Mouse (Mus musculus): ENCODE results near the gene Psrc1. TPM values are rescaled to one million over a fixed set of nuclear protein-coding genes. Genes with fewer than 3 reads are reported as not detected.

Gene Psrc1
- polyA plus RNA-seq (2015; fragmentation: Nextera tagmentation; extraction: Ambion mirVana), result 79.8 and 81.5 TPM in 2 replicates

DNA sequence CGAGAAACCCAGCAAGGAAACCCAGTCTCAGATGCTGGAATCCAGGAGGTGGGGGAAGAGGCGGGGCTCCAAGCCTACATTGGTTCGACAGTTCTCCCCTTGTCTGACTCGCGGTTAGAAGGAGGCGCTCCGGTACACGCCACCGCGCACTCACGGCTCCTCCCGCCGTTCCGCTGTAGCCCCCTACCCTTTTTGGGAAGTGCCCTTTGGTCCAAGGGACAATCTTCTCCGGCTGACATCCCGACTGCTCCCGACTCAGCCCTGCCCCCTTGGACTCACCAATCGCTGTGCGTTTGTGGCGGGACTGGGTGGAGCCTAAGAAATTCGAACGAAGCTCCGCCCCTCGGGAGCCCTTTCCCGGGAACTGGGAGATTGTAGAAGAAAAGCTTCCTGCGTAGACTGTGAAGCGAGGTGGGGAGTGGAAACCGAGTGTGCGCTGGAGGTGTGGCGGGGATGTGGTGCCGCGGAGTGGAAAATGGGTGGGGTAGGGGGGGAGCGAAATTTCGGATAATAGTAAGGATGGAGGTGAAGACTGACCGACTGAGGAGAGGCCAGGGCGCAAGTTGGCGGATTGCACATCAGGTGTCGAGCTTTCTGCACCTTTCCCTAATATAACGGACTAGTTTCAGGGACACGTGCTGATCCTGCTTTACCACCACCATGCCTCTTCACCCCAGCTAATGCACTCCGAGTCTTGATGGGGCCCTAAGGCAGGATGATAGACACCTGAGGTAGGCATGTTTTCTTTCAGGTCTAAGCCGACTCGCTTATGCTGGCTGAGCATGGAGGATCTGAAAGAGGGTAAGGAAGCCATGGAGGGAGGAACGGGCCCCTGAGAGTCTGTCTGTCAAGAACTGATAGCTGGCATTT is at the start of gene Psrc1:
TSS of gene Psrc1 (plus strand) at position 355 of the 870 bp plus-strand sequence.
- under 1% methylated on average over 44 of the region's 44 CpGs for WGBS
- Histone ChIP-seq H3K4me3 (peak within 1 kb of the TSS; percentile 75), H3K36me3 (peaks cover 17% of the 10 kb centered on the region), H3K27ac (peak within 1 kb of the TSS; percentile 77), H3K4me2 (peak within 1 kb of the TSS; percentile 75), H3K4me1 (peaks cover 56% of the 10 kb centered on the region), H3K27me3 (no peaks in the 10 kb centered on the region), H3K9me3 (no peaks in the 10 kb centered on the region), H3K9ac (peak within 1 kb of the TSS; percentile 45)
- peak; percentile 92 for ATAC-seq (ENCODE audit: borderline replicate concordance, extremely low read depth, low FRiP score, low TSS enrichment)

DNA sequence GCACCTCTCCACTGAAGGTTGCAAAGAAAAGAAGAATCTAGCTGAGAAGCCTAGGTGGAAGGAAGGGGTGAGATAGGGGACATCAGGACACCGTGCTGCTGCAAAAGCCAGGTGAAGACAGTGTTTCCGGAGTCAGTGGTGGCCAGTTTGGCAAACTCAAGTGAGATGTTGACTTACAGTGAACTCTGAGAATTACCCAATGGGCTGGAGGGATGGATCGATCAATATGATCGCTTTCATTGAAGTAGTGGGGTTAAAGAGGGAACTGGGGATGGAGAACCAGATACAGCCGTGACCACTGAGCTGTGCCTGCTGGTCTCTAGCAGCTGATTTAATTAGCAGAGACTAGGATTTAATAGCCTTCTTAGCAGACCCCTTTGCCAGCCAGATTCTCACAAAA is 46.8 kb upstream of the Psrc1 start:
- no peak for ATAC-seq (ENCODE audit: borderline replicate concordance, extremely low read depth, low FRiP score, low TSS enrichment)
- H3K4me1 ChIP-seq, result peaks cover 10% of the 10 kb centered on the region
- no peak overlapping the region for H3K4me2 ChIP-seq
- H3K4me3 ChIP-seq, result no peak overlapping the region
- no peak overlapping the region for H3K9ac ChIP-seq
- H3K27ac ChIP-seq, result no peak overlapping the region
- no peaks in the 10 kb centered on the region for H3K9me3 ChIP-seq
- peaks cover 69% of the 10 kb centered on the region for H3K36me3 ChIP-seq
- no peaks in the 10 kb centered on the region for H3K27me3 ChIP-seq
- WGBS, result 93% methylated on average over 5 of the region's 5 CpGs

DNA sequence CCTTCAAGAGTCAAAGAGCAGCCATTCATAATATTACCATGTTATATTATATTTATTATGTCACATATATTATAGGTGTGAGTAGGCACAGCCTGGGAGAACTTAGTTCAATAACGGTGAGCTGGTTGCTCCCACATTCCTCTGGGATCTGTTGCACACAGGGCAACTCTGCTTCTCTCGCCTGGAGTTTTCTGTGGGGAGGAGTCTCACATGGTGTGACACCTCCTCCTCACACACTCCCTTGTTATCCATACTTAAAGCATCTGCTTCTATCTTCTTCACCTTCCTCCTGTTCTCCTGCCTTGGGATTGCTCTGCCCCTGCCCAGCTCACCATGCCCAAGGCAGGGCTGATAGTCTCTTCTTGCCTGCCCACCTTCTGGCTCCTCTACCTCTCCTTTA is 42.6 kb upstream of the Psrc1 start:
- Histone ChIP-seq H3K4me3 (no peak overlapping the region), H3K27me3 (no peaks in the 10 kb centered on the region), H3K9ac (no peak overlapping the region), H3K9me3 (no peaks in the 10 kb centered on the region), H3K27ac (peak overlapping the region; percentile 41), H3K4me2 (no peak overlapping the region), H3K4me1 (peaks cover 11% of the 10 kb centered on the region), H3K36me3 (peaks cover 73% of the 10 kb centered on the region)
- WGBS, result 81% methylated on average over 2 of the region's 2 CpGs
- no peak for ATAC-seq (ENCODE audit: borderline replicate concordance, extremely low read depth, low FRiP score, low TSS enrichment)

DNA sequence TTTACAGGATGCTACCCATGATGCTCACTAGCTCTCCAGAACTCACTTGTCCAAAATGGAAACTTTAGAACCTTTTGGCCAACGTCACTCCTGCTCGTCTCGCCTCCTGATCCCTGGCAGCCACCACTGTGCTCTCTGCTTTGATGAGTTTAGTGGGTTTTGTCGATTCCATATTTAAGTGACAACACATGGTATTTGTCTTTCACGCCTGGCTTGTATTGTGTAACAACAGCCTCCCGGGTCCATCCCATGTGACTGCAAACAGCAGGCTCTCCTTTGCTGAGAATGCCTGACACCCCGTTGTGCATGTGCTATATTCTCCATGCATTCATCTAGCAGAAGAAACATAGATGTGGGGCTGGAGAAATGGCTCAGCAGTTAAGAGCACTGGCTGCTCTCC is 41.5 kb upstream of the Psrc1 start:
- Histone ChIP-seq H3K27me3 (no peaks in the 10 kb centered on the region), H3K9me3 (no peaks in the 10 kb centered on the region), H3K4me3 (no peak overlapping the region), H3K9ac (no peak overlapping the region), H3K36me3 (peaks cover 78% of the 10 kb centered on the region), H3K27ac (peak overlapping the region; percentile 60), H3K4me2 (no peak overlapping the region), H3K4me1 (peaks cover 11% of the 10 kb centered on the region)
- 48% methylated on average over 7 of the region's 7 CpGs for WGBS
- peak; percentile 92 for ATAC-seq (ENCODE audit: borderline replicate concordance, extremely low read depth, low FRiP score, low TSS enrichment)

DNA sequence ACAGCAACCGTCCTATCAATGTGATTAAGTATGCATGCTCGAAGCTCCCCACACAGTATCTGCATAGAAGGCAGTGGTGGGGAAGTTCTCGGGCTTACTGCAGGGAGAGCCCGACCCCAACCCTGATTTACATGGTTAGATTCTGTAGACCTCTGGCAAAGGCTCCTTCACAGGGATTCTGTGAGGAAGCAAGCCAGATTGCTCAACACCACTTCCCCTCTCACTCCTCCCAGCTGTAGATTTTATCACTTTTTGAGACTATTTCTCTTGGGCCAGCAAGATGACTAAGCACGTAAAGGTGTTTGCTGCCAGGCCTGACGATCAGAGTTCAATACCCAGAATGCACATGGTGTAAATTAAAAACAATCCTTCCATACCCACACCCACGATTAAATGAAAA is 37.8 kb upstream of the Psrc1 start:
- Histone ChIP-seq H3K4me2 (no peak overlapping the region), H3K27me3 (no peaks in the 10 kb centered on the region), H3K9me3 (no peaks in the 10 kb centered on the region), H3K4me1 (peaks cover 11% of the 10 kb centered on the region), H3K27ac (no peak overlapping the region), H3K9ac (no peak overlapping the region), H3K4me3 (no peak overlapping the region), H3K36me3 (peaks cover 80% of the 10 kb centered on the region)
- 80% methylated on average over 7 of the region's 7 CpGs for WGBS
- ATAC-seq (ENCODE audit: borderline replicate concordance, extremely low read depth, low FRiP score, low TSS enrichment), result no peak

DNA sequence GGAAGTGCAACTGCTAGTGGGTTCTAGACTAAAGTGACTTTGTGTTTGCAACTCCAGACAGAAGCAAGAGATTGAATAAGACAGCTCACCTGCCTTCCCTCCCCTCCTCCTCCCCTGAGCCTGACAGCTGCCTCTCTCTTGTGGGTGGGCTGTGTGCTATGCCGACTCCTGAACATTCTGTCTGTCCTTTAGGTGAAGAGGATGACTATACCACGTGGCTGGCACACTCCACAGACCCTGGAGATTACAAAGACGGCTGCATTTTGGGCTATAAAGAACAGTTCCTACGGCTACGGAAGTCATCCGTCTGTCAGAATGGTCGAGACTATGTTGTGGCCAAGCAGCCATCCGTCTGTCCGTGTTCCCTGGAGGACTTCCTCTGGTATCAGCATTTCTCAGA is 35.3 kb upstream of the Psrc1 start:
- Histone ChIP-seq H3K4me2 (no peak overlapping the region), H3K4me1 (no peaks in the 10 kb centered on the region), H3K9me3 (no peaks in the 10 kb centered on the region), H3K27me3 (no peaks in the 10 kb centered on the region), H3K36me3 (peaks cover 86% of the 10 kb centered on the region), H3K9ac (no peak overlapping the region), H3K27ac (no peak overlapping the region), H3K4me3 (no peak overlapping the region)
- no peak for ATAC-seq (ENCODE audit: borderline replicate concordance, extremely low read depth, low FRiP score, low TSS enrichment)
- whole genome bisulfite sequencing, result 70% methylated on average over 9 of the region's 9 CpGs

DNA sequence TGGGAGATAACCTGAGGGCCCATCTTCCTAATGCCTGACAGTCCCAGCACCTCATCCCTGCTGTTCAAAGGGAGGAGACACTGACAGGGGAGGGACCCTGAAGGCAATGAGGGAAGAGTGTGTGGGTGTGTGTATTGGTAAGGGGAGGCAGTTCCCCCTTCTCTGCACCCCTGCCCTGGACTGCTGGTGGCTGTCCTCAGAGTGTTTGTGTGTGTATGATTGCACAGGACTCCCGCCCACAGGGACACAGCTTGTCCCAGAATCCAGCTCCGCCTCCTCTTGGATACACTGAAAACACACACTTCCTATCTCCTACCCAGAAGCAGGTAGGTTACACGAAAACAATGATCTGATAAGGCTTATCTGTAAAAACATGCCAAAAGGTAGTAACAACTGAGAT is 28.4 kb upstream of the Psrc1 start:
- no peak overlapping the region for H3K27ac ChIP-seq
- no peaks in the 10 kb centered on the region for H3K9me3 ChIP-seq
- no peaks in the 10 kb centered on the region for H3K4me1 ChIP-seq
- H3K9ac ChIP-seq, result no peak overlapping the region
- no peak for ATAC-seq (ENCODE audit: borderline replicate concordance, extremely low read depth, low FRiP score, low TSS enrichment)
- no peak overlapping the region for H3K4me3 ChIP-seq
- WGBS, result 66% methylated on average over 3 of the region's 3 CpGs
- no peak overlapping the region for H3K4me2 ChIP-seq
- H3K36me3 ChIP-seq, result peaks cover 70% of the 10 kb centered on the region
- H3K27me3 ChIP-seq, result no peaks in the 10 kb centered on the region

DNA sequence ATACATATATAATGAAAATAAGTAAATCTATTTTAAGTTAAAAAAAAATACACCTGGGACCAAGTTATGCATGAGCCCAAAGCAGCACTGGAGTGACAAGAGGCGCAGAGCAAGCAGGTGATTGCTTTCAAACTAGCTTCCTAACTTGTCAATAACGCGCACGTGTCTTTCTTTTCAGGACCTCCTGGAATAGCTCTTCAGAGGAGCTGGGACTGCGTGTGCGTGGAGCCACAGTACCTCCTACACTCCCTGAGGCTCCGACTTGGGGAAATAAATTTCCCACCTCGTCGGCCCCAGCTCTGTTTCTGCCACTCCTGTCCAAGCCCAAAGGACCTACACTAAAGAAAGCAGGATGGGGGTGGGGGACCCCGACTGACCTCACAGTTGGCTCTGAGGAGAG is 26.6 kb upstream of the Psrc1 start:
- H3K27ac ChIP-seq, result no peak overlapping the region
- WGBS, result 87% methylated on average over 10 of the region's 10 CpGs
- no peak overlapping the region for H3K4me3 ChIP-seq
- no peaks in the 10 kb centered on the region for H3K27me3 ChIP-seq
- H3K9ac ChIP-seq, result no peak overlapping the region
- no peak overlapping the region for H3K4me2 ChIP-seq
- peaks cover 52% of the 10 kb centered on the region for H3K36me3 ChIP-seq
- H3K9me3 ChIP-seq, result no peaks in the 10 kb centered on the region
- H3K4me1 ChIP-seq, result peaks cover 9% of the 10 kb centered on the region
- ATAC-seq (ENCODE audit: borderline replicate concordance, extremely low read depth, low FRiP score, low TSS enrichment), result no peak

DNA sequence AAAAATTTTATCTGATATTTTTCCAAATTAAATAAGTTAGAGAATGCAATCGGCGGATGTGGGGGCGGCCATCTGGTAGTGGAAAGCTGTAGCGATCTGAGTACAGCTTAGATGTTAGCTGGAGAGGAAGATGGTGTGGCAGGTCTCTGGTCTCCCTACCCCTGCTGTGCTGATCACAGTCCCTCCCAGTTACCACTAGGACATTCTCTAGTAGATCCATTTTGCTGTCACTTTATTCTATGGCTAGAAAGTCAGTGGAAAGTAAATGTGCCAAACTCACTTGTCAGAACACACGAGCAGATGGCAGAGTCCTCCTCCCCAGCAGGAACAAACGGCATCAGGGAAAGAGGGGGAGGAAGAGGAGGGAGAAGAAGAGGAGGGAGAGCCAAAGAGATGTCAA is 25.2 kb upstream of the Psrc1 start:
- H3K9me3 ChIP-seq, result no peaks in the 10 kb centered on the region
- peaks cover 12% of the 10 kb centered on the region for H3K4me1 ChIP-seq
- H3K9ac ChIP-seq, result no peak overlapping the region
- no peak overlapping the region for H3K27ac ChIP-seq
- no peak for ATAC-seq (ENCODE audit: borderline replicate concordance, extremely low read depth, low FRiP score, low TSS enrichment)
- WGBS, result 67% methylated on average over 6 of the region's 6 CpGs
- no peaks in the 10 kb centered on the region for H3K27me3 ChIP-seq
- H3K36me3 ChIP-seq, result peaks cover 43% of the 10 kb centered on the region
- no peak overlapping the region for H3K4me2 ChIP-seq
- no peak overlapping the region for H3K4me3 ChIP-seq

DNA sequence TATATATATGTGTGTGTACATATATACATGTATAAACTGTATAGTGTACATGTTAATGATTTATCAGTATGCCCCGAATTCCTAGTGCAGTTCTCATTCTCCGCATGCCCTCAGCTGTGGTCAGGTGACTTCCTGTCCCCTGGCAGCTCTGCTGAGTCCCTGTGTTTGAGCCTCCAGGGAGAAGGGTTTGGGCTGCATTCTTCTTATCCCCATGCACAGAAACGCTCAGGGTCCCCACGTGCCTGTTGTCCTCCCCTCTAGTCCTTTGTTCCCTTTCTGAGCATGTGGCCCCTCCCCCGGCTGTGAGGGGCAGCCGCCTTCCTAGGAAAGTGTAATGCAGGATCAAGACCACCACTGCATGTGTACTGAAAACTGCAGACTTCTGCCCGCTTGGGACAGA is 22.7 kb upstream of the Psrc1 start:
- Histone ChIP-seq H3K9me3 (no peaks in the 10 kb centered on the region), H3K27ac (peak overlapping the region; percentile 72), H3K36me3 (peaks cover 19% of the 10 kb centered on the region), H3K9ac (no peak overlapping the region), H3K4me3 (no peak overlapping the region), H3K27me3 (no peaks in the 10 kb centered on the region), H3K4me1 (peaks cover 18% of the 10 kb centered on the region), H3K4me2 (no peak overlapping the region)
- 12% methylated on average over 7 of the region's 7 CpGs for WGBS
- no peak for ATAC-seq (ENCODE audit: borderline replicate concordance, extremely low read depth, low FRiP score, low TSS enrichment)

DNA sequence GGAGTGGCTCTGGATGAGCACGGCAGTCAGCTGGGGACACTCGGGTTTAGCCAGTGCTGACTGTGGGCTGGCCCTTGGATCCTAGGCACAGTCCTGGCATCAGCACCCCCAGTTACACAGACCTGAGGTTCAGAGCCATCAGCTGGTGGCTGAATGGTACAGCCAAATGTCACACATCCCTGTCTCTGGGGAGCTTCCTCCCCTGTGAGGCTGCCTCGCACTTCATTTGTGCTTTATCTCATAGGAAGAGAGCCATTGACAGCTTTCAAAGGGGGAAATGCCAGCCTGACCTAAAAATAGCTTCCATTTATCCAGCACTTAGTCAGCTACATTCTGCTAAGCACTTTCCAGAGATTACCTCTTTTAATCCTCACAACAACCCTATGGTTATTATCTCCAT is 20.0 kb upstream of the Psrc1 start:
- H3K27ac ChIP-seq, result no peak overlapping the region
- no peak for ATAC-seq (ENCODE audit: borderline replicate concordance, extremely low read depth, low FRiP score, low TSS enrichment)

DNA sequence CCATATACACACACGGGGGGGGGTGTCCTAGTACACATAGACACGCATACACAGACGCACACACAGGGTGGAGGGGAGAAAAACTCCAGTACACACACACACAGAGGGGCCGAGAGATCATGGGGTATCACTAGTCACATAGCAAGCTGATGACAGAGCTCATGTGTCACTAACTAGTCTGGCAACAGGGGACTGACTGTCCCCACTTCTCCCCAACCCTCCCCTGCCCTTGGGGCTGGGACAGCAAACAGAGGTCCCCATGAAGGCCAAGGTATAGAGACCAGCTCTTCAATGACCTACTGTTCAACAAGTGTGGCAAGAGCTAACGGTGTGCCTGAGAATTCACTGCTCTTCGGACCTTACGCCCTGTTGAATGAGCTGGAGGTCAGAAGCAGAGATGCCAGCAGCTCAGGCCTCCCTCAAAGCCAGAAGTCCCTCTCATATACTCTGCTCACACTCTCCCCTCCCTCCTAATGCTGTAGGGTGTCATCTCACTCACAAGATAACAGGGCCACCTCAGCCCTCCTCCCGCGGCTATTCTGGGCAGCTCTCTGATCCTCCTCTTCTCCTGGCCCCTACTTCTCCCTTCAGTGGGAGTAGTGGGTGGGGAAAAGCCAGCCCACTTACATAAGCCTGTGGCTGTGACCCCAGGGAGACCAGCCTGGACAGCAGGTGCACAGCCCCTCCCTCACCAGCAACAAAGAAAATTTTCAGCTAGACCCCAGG is 19.2 kb upstream of the Psrc1 start, which contains the start of gene Mybphl:
TSS of gene Mybphl (plus strand) at position 642 of the 726 bp plus-strand sequence.
- peaks cover 18% of the 10 kb centered on the region for H3K4me1 ChIP-seq
- H3K27me3 ChIP-seq, result no peaks in the 10 kb centered on the region
- H3K9ac ChIP-seq, result no peak within 1 kb of the TSS
- no peaks in the 10 kb centered on the region for H3K9me3 ChIP-seq
- 52% methylated on average over 9 of the region's 9 CpGs for WGBS
- H3K4me2 ChIP-seq, result no peak within 1 kb of the TSS
- ATAC-seq (ENCODE audit: borderline replicate concordance, extremely low read depth, low FRiP score, low TSS enrichment), result peak; percentile 37; the same call in 1 of the 2 replicates
- H3K27ac ChIP-seq, result no peak within 1 kb of the TSS
- no peaks in the 10 kb centered on the region for H3K36me3 ChIP-seq
- H3K4me3 ChIP-seq, result no peak within 1 kb of the TSS

More for the DNA sequence above, 20.0 kb upstream of the Psrc1 start:
- H3K4me2 ChIP-seq, result no peak overlapping the region
- no peaks in the 10 kb centered on the region for H3K36me3 ChIP-seq
- H3K4me1 ChIP-seq, result peaks cover 18% of the 10 kb centered on the region
- H3K9ac ChIP-seq, result no peak overlapping the region
- H3K4me3 ChIP-seq, result no peak overlapping the region
- no peaks in the 10 kb centered on the region for H3K27me3 ChIP-seq
- WGBS, result 49% methylated on average over 3 of the region's 3 CpGs
- no peaks in the 10 kb centered on the region for H3K9me3 ChIP-seq
